Mouse (Mus musculus): ENCODE measurements around the gene Svop. TPM values are rescaled to one million over a fixed set of nuclear protein-coding genes. Genes with fewer than 3 reads are reported as not detected.
A peak's percentile ranks its signal among the peaks of the same experiment; 100 is the strongest.

The Svop gene
- 70.1 and 81.5 TPM in 2 replicates for polyA plus RNA-seq (2012; rRNA removed)

DNA sequence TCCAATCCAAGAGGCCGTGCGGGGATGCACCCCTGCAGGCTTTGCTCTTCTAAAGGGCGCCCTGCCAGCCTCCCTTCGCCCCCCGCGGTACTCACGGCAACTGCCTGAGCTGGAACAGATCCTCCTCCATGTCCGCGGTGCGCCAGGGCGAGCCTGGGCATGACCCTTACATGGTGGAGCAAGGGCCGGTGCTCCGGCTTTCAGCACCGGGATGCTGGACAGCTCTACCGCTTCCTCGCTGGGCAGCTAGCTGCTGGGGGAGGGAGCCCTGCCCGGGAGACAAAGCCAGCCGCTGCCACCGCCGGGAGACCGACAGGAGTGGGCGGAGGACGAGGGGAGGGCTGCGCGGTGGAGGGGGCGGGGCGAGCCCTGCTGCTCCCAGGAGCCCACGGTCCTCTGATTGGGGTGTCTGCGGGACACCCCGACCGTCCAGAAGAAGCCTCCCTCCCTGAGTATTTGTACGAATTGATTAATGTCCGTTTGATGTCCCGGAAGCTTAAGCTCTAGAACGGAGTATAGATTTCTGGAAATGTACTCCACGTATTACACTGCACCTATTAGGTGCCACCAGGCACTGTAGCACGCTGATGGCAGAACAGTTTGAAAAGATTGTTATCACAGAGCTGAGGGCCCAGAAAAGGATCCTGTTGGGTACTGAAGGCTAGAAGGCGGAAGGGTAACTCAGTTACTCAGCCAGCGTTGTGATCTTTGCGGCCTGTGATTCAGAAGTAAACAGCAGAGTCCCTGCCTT is at the start of gene Svop:
Svop (minus strand) TSS at position 514 of the 751 bp plus-strand sequence.
- TF ChIP-seq POLR2A (IDR thresholded peaks at IDR 0.05; ENCODE audit: borderline replicate concordance, extremely low read depth, insufficient read depth, insufficient read length, poor library complexity, severe bottlenecking): peak; percentile 60; the same call in 1 of the 2 replicates
- TF ChIP-seq CTCF (IDR thresholded peaks at IDR 0.05; ENCODE audit: borderline replicate concordance, extremely low read depth, insufficient read depth, insufficient read length): no peak
- peak; percentile 89 for DNase-seq (ENCODE audit: low read depth)

DNA sequence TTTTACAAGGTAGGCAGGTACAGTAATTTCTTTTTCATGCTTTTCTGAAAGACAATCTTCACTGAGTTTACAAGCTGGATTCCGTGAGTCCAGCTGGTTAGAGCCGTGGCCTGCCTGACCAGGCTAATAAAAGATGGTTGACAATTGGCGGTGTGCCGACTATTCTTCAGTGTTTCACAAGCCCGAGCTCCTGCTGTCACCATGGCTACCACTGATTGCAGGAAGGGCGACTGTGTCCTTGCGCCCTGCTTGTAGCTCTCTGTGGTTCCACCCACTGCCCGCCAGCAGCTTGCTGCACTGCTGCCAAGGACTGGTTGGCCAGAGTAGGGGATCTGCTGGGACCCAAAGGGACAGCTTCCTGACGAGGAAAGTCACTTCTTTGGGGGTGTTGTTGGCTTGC is 47.8 kb upstream of the Svop start:
- DNase-seq (ENCODE audit: low read depth): peak; percentile 97

DNA sequence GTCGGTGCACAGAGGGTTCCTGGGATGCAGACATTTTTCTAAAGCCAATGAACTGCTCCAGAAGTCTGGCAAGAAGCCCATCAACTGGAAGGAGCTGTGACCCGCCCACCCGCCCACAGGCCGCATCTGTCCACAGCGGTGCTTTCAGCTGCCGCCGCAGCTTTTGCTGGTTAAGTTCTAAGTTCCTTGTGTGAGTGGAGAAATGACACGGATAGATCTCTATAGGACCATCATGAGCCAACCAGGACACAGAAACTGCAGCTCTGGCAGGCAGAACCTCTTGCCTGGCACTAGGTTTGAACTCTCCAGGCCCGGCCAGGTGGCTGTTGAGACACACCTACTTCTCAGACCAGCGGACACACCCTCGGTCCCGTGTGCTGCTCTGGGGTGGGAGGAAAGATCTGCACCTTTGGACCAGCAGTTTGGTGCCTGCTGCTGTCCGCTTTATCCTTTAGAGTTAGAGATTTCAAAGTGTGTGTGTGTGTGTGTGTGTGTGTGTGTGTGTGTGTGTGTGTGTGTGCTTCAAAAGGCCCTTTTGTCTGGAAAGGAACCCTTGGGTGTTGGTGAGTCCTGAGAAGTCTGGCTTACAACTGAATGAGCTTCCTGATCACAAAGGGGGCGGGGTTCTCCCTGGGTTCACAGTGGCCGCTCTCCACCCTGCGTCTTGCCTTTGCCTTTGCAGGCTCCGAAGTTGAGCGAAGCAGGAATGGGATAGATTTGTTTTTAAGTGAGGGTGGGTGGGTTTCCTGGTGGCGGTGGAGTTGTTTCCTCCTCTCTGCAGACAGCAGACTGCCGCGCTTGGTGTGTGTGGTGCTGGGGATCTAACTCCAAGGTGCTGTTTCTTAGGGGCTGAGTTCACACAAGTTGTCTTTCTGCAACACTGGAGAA is 47.2 kb upstream of the Svop start:
- peak; percentile 65 for DNase-seq (ENCODE audit: low read depth)

More for the DNA sequence above, 47.8 kb upstream of the Svop start:
- TF ChIP-seq POLR2A (IDR thresholded peaks at IDR 0.05; ENCODE audit: borderline replicate concordance, extremely low read depth, insufficient read depth, insufficient read length, poor library complexity, severe bottlenecking) (no peak), CTCF (IDR thresholded peaks at IDR 0.05; ENCODE audit: borderline replicate concordance, extremely low read depth, insufficient read depth, insufficient read length) (no peak)

DNA sequence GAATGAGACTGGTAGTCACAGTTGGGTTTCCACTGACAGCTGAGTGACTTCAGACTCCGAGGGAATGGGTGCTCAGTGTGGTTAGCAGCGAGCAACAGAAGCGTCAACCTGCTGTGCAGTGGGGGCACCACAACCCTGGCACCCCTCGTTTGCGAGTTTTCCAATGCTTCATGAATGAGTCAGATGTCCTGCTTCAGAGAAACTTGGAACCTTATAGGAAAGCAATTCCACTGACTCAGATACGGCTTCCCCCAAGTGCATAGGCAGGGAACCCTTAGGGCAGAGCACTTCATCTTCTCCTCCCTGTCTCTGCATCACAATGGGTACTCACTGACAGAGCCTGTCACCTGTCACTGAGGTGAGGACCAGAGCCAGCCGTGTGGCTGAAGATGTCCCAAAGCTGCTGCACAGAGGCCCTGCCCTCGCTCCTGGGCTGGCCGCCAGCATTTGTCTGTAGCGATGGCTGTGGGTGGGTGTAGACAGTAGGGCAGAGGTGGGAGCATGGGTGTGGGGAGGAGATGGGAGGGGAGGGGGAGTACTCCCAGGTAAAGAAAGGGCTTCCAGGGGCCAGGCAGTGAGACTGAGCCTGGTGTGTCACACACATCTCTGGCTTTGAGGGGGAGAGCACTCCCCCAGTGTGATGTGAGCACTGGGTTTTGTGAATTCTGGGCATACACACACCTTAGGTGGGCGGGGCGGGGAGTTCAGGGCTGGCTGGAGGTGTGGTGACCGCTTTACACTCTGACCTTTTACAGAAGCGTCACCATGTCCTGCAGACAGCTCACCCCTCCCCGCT is 46.3 kb upstream of the Svop start:
- DNase-seq (ENCODE audit: low read depth): no peak
- TF ChIP-seq CTCF (IDR thresholded peaks at IDR 0.05; ENCODE audit: borderline replicate concordance, extremely low read depth, insufficient read depth, insufficient read length) (no peak), POLR2A (IDR thresholded peaks at IDR 0.05; ENCODE audit: borderline replicate concordance, extremely low read depth, insufficient read depth, insufficient read length, poor library complexity, severe bottlenecking) (no peak)

More for the DNA sequence above, 47.2 kb upstream of the Svop start:
- TF ChIP-seq CTCF (IDR thresholded peaks at IDR 0.05; ENCODE audit: borderline replicate concordance, extremely low read depth, insufficient read depth, insufficient read length) (no peak), POLR2A (IDR thresholded peaks at IDR 0.05; ENCODE audit: borderline replicate concordance, extremely low read depth, insufficient read depth, insufficient read length, poor library complexity, severe bottlenecking) (no peak)

DNA sequence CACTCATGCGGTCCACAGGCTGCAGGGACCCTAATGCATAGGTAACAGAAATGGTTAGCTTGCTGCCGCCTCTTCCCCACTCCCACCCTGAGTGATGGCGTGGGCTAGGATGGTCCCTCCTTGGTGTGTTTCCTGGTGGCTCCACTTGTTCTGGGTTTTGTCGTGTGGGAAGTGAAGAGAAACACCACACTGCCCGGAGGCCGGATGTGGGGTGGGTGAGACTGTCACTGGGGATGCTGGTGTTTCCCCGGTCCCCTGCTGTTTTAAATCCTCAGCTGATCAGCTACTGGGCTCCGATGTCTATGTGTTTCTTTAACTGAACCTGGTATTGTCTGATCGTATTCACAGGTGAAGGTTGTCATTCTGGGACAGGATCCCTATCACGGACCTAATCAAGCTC is 44.1 kb upstream of the Svop start:
- TF ChIP-seq POLR2A (IDR thresholded peaks at IDR 0.05; ENCODE audit: borderline replicate concordance, extremely low read depth, insufficient read depth, insufficient read length, poor library complexity, severe bottlenecking): no peak
- no peak for TF ChIP-seq CTCF (IDR thresholded peaks at IDR 0.05; ENCODE audit: borderline replicate concordance, extremely low read depth, insufficient read depth, insufficient read length)
- DNase-seq (ENCODE audit: low read depth): no peak

- DNase-seq (ENCODE audit: low read depth): peak; percentile 29
- TF ChIP-seq CTCF (IDR thresholded peaks at IDR 0.05; ENCODE audit: borderline replicate concordance, extremely low read depth, insufficient read depth, insufficient read length) (peak; percentile 51), POLR2A (IDR thresholded peaks at IDR 0.05; ENCODE audit: borderline replicate concordance, extremely low read depth, insufficient read depth, insufficient read length, poor library complexity, severe bottlenecking) (no peak)
Measured at GRCm38 (mm10) chr5:114134091-114134534, 42.7 kb upstream of the Svop start.

- DNase-seq (ENCODE audit: low read depth): no peak
- TF ChIP-seq POLR2A (IDR thresholded peaks at IDR 0.05; ENCODE audit: borderline replicate concordance, extremely low read depth, insufficient read depth, insufficient read length, poor library complexity, severe bottlenecking): no peak
Measured at GRCm38 (mm10) chr5:114132841-114133240, 41.5 kb upstream of the Svop start.

- no peak for TF ChIP-seq CTCF (IDR thresholded peaks at IDR 0.05; ENCODE audit: borderline replicate concordance, extremely low read depth, insufficient read depth, insufficient read length)
Measured at GRCm38 (mm10) chr5:114131521-114131840, 40.1 kb upstream of the Svop start.

GRCm38 (mm10) chr5:114130698-114131520 is 39.5 kb upstream of the Svop start:
- no peak for TF ChIP-seq POLR2A (IDR thresholded peaks at IDR 0.05; ENCODE audit: borderline replicate concordance, extremely low read depth, insufficient read depth, insufficient read length, poor library complexity, severe bottlenecking)
- TF ChIP-seq CTCF (IDR thresholded peaks at IDR 0.05; ENCODE audit: borderline replicate concordance, extremely low read depth, insufficient read depth, insufficient read length): no peak
- peak; percentile 97 for DNase-seq (ENCODE audit: low read depth)

More at GRCm38 (mm10) chr5:114131521-114131840, 40.1 kb upstream of the Svop start:
- peak; percentile 43 for DNase-seq (ENCODE audit: low read depth)

- 0 out of 2 replicates have a peak, but pooled peaks have one; percentile 11 for TF ChIP-seq POLR2A (IDR thresholded peaks at IDR 0.05; ENCODE audit: borderline replicate concordance, extremely low read depth, insufficient read depth, insufficient read length, poor library complexity, severe bottlenecking)
- no peak for TF ChIP-seq CTCF (IDR thresholded peaks at IDR 0.05; ENCODE audit: borderline replicate concordance, extremely low read depth, insufficient read depth, insufficient read length)
- DNase-seq (ENCODE audit: low read depth): peak; percentile 78
Measured at GRCm38 (mm10) chr5:114130211-114130605, 38.8 kb upstream of the Svop start, which contains the start of gene Ung. Gene Ung, plus strand, starts transcription at chr5:114130386.
